Mouse (Mus musculus) left cerebral cortex, postnatal 36 days (tissue): ENCODE results near the gene Usp54. TPM values are rescaled to one million over a fixed set of nuclear protein-coding genes. Genes with fewer than 3 reads are reported as not detected.
A peak's percentile ranks its signal among the peaks of the same experiment; 100 is the strongest.
"Not testable (repeated sequence)": the region's sequence is repeated elsewhere in the genome, so short reads cannot be mapped to it uniquely, and the experiment has no call there.

Experiments
- DNase-seq, 2 experiments: peaks; one replicate each; pipeline ENCODE4 v3.0.0; 2021 to 2022; ENCODE audit warnings: low spot score in 2 of 2, mixed read lengths in 1 of 2
- intact Hi-C: fragments of 180-260 bp; cut with DNase I; formaldehyde crosslinking; loops from one replicate; pipeline ENCODE4 v1.15.1; 2025
- total RNA-seq, 2 experiments: library from RNA; stranded (reverse); gene quantifications; 2 replicates each; pipeline ENCODE4 v1.2.3; 2021

Usp54 gene
- total RNA-seq, 2 experiments from 2014 or later, result 48.3 to 53.7 TPM

GRCm38 (mm10) chr14:20619131-20619530 lies 21.7 kb downstream of the Usp54 start:
- no peak for DNase-seq
- intact Hi-C loops, result no loop called here

- intact Hi-C loops, result no loop called here
- no peak for DNase-seq
Observed at GRCm38 (mm10) chr14:20618211-20618610, 22.7 kb downstream of the Usp54 start.

- intact Hi-C loops, result no loop called here
- no peak for DNase-seq
Observed at GRCm38 (mm10) chr14:20616421-20616820, 24.4 kb downstream of the Usp54 start.

DNA sequence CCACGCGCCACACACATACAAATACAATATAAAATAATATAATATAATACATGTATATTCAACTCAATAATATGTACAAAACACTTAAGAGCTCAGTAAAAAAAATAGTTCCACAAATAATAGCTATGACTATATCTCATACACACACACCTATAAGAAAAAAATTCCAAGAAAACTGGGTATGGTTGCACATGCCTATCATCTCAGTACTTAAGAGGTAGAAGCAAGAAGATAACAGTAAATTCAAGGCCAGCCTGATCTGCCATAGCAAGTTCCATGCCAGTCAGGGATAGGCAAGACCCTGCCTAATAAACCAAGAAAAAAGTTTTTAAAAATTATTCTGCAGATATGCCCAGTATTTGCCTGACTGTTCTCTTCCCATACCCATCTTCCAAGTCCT lies 25.8 kb downstream of the Usp54 start:
- intact Hi-C loops, result no loop called here

DNA sequence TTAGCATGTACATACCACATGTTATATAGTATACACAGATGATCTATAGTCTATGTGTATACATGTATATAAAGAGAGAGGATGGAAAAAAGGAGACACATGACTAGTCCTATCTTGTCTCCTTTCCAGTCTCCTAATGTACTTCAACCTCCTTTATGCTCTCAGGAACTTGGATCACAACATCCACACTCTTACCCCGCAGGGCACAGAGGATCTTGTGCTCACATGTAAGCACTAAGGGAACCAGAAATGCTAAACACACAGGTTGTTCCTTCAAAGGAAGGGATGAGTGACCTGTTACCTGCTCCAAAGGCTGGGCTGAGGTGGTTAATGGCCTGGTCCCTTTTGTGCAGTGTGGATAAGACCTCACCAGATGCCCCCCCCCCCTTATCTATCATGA lies 28.0 kb downstream of the Usp54 start:
- intact Hi-C loops, result no loop called here
- no peak for DNase-seq

More for the DNA sequence above, 25.8 kb downstream of the Usp54 start:
- no peak for DNase-seq

GRCm38 (mm10) chr14:20610146-20610545 lies 30.7 kb downstream of the Usp54 start:
- intact Hi-C loops, result no loop called here

GRCm38 (mm10) chr14:20609519-20609918 lies 31.3 kb downstream of the Usp54 start:
- no peak for DNase-seq
- intact Hi-C loops, result no loop called here

More at GRCm38 (mm10) chr14:20610146-20610545, 30.7 kb downstream of the Usp54 start:
- DNase-seq, result no peak

GRCm38 (mm10) chr14:20607396-20608126 lies 33.3 kb downstream of the Usp54 start:
- intact Hi-C loops, result no loop called here
- peak; percentile 10 to 24 for DNase-seq

DNA sequence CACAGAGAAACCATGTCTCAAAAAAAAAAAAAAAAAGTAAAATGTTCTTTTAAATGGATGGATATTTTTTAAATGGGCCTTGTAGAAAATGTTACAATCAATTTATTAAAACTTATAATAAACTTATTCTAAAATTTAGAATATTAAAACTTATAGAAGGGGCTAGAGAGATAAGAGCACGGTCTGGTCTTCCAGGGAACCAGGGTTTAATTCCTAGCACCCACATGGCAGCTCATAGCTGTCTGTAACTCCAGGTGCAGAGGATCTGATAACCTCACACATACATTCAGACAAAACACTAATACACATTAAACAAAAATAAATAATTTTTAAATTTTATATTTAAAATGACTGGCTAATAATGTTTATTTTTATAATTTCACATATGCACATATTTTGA lies 39.6 kb downstream of the Usp54 start:
- DNase-seq, result no peak
- intact Hi-C loops, result no loop called here

DNA sequence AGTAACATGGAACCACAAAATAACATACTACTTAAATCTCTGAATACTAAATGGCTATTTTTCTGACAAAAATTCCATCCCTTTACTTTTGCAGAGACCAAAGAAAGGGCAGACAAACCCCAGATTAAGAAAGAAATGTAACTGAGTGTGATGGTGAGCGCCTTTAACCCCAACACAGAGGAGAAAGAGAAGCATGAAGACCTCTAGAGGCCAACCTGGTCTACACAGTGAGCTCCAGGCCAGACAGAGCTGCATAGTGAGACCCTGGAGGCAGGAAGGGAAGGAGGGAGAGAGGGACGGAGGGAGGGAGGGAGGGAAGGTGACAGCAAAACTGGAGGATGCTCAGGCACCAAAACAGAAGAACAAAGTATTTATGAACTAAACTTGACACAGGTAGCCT lies 40.7 kb downstream of the Usp54 start:
- no peak for DNase-seq
- intact Hi-C loops, result no loop called here

DNA sequence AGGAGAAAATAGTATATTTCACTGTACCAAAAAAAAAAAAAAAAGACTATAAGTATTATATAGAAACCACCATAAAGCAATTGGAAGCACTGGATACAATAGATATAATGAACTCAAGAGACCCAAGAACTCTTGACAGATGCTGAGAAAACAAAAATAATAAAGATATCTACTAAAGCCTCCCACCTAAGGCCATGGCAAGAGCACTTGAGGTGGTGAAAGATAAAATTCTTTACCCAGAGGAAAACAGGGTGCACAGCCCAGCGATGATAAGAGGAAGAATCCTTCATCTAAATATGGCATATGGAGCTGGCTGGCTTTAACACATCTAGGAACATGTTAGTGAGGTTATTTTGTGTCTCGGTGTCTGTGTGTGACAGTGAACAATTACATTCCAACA lies 41.3 kb downstream of the Usp54 start:
- DNase-seq, result no peak
- intact Hi-C loops, result loop anchor here (5.0 kb wide), 1 partner anchor 43 kb away; the partner anchor contains the start of gene Usp54

DNA sequence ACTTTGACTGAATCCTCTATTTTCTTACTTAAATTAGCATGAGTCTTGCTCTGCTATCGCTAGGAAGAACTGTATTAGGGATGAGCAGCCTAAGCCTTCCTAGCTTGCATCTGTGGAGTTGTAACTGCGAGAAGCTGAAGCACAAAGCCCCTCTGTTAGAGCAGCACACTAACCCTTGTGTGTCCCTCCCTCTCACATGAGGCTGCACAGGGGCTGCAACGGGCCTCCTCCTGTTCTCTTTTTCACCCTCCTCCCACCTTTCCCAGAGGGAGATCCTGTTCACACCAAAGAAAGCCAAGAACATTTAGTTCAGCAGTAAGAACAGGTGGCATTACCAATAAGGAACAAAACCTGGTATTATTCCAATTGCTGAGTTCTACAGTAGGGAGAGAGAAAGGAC lies 45.1 kb downstream of the Usp54 start:
- intact Hi-C loops, result loop anchor here (5.0 kb wide), 1 partner anchor 47 kb away; the partner anchor contains the start of gene Usp54
- DNase-seq, result peak; percentile 69 to 70

- DNase-seq, result no peak
- intact Hi-C loops, result no loop called here
Observed at GRCm38 (mm10) chr14:20587458-20587857, 53.4 kb downstream of the Usp54 start.

DNA sequence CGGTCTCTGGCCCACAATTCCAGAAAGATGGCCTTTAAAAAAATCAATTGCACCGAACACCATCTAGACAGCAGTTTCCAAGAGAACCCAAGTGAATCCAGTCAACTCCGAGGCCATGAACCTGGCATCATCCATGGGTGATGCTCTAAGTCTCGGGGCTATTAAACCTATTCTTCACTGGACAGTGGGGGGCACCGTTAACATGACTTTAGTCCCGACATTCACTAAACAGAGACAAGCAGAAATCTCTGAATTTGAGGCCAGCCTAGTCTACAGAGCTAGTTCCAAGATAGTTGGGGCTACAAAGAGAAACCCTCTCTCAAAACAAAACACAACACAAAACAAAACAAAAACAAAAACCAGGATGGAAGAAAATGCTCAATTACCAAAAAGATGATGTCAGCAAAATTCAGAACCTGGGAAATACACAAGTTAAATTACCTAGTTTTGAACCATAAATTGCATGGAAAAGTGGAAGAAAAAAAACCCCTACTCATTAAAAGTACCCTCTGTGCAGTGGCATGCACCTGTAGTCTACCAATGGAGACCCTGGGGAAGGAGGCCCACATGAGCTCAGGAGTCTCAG lies 61.9 kb downstream of the Usp54 start:
- no peak for DNase-seq
- intact Hi-C loops, result loop anchor here (5.0 kb wide), 1 partner anchor 63 kb away; the partner anchor contains the start of gene Usp54

GRCm38 (mm10) chr14:20576179-20576578 lies 64.7 kb downstream of the Usp54 start:
- intact Hi-C loops, result loop anchor here (2.0 to 5.0 kb wide), 2 partner anchors 66 to 85 kb away; partner anchors contain the start of gene Usp54
- DNase-seq, result peak; percentile 59 to 79

DNA sequence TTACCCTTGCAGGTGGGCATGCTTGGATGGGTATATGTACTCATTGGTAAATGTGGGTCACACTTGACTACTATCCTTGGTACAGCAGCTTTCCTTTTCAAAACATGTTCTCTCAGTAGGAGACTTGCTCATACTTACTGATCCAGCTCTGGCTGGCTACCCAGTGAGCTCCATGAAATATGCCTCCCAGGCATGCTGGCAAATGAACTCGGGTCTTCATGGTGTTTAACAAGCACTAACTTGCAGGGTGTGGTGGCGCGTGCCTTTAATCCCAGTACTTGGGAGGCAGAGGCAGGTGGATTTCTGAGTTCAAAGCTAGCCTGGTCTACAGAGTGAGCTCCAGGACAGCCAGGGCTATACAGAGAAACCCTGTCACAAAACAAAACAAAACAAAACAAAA lies 67.7 kb downstream of the Usp54 start:
- intact Hi-C loops, DNase-seq: not testable (repeated sequence)

DNA sequence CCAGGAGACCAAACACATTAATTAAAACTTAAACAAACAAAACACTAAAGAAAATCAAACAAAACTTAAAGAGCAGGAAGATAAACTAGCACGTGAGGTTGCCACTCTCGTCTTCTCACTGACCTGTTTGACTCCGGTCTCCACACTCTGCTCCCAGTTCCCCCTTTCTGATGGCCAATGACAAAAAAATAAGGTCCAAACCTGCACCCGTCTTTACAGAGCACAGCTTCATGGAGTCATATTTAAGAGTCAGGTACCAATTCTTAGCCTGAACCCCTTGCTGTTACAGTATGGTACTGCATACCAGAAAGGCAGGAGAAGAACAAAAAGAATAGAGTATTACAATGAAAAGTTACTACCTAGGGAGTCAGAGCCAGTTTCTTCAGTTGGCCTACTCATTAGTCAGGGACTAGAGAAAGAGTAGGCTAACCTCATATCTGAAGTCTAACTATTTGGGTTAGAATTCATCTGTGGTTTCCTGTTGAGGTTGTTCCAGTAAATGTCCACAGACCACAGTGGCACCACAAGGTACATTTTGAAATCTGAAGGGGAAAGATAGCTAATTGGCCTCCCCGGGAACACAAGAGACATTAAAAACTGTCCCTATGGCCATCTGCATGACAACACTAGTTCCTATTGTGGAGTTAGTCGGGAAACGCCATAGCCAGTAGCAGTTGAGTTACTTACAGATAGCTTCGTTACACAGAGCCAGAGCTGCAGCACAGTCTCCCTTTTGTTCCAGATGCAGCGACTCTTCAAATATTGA lies 75.4 kb downstream of the Usp54 start:
- intact Hi-C loops, result no loop called here
- no peak for DNase-seq

- intact Hi-C loops, result no loop called here
- DNase-seq, result no peak
Observed at GRCm38 (mm10) chr14:20564692-20565091, 76.2 kb downstream of the Usp54 start.

- no peak for DNase-seq
- intact Hi-C loops, result no loop called here
Observed at GRCm38 (mm10) chr14:20561897-20562296, 79.0 kb downstream of the Usp54 start.

DNA sequence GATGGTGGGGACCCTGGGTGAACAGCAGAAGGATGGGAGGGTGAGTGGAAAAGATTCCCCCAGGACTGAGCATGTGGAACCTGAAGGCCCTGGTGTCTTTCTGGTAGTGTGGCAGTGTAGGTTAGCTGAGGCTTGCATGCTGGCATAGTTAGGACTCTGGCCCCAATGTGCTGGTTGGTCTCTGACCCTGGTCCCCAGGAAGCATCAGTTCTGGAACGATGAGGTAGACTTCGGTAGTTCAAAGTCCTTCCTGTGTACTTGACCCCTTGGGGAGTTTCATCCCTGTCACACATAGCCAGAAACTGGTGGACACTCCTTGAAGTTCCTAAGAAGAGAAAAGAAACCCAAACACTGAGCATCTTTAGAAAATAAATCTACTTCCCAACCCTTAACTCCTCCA lies 90.7 kb downstream of the Usp54 start:
- intact Hi-C loops, result no loop called here
- DNase-seq, result no peak
